Mouse (Mus musculus): ENCODE measurements at regions not wholly inside any gene's neighbourhood (a gene's known extent, or its start where the extent isn't known, plus 50 kb on each side); places are given as distances from the start of the nearest gene placed in this dataset.

DNA sequence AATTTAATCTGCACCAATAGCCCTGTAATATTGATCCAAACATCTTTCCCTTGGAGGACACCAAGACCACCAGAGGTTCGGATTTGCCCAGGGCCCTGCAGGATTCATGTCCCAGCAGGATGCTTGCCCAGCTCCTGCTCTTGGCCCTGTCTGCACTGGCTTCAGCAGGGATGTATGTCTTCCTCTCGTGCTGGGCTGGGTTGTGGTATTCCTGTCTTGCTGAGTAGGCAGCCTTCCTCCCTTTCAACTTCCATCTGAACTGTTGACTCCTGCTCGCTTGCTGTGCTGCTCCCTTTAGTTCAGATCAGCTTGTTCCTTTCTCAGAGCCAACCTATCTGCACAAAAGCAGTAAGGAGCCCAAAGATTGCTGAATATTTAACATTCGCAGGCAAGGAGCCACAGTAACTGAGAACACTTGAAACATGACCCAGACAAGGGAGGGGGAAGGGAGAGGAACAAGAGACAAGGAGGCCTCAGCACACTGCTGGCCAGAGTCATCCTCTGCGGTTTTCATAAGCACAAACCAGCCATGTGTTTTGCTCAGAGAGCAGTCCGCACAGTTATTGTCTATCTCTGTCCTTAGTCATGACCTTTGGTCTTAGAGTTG is 110.7 kb upstream of the Auts2 start:
- peak; percentile 74 for ATAC-seq (ENCODE audit: insufficient read depth, low FRiP score)
- WGBS = 30% methylated on average over 6 of the region's 6 CpGs
- Histone ChIP-seq H3K9me3 (replicated peaks; ENCODE audit: control insufficient read depth, low read length) (no peaks in the 10 kb centered on the region; the same call in 1 of the 2 replicates), H3K27ac (ENCODE audit: low read length) (no peak overlapping the region), H3K36me3 (ENCODE audit: control insufficient read depth, insufficient read depth, low read length) (no peaks in the 10 kb centered on the region), H3K9ac (ENCODE audit: low read length) (no peak overlapping the region), H3K27me3 (ENCODE audit: control insufficient read depth, insufficient read depth, low read length) (no peaks in the 10 kb centered on the region), H3K4me3 (replicated peaks; ENCODE audit: low read length) (no peak overlapping the region), H3K4me2 (ENCODE audit: low read depth, low read length) (no peak overlapping the region), H3K4me1 (ENCODE audit: control insufficient read depth, insufficient read depth, low read length) (no peaks in the 10 kb centered on the region)

DNA sequence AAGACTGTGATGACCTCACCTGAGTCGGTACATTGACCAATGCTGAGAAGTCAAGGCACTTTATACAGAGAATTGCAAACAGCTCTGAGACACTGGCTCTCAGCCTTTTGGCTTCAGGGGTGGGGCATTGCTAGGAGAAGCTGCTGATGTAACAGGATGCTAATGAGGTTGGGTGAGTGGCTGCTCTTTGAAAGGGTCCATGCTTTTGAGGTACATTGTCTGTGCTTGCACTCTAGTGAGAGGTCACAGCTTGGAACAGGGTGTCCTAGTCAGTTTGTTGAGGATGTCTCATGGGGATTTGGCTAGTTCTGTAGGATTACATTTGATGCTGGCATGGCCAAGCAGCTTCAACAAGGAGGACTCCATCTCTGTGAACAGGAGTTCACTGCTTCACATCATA is 109.1 kb upstream of the Auts2 start:
- H3K4me1 ChIP-seq (ENCODE audit: control insufficient read depth, insufficient read depth, low read length) = no peaks in the 10 kb centered on the region
- WGBS = 13% methylated on average over 1 of the region's 1 CpGs
- no peak overlapping the region for H3K4me3 ChIP-seq (replicated peaks; ENCODE audit: low read length)
- no peak for ATAC-seq (ENCODE audit: insufficient read depth, low FRiP score)
- no peak overlapping the region for H3K9ac ChIP-seq (ENCODE audit: low read length)
- H3K27ac ChIP-seq (ENCODE audit: low read length) = no peak overlapping the region
- no peaks in the 10 kb centered on the region for H3K27me3 ChIP-seq (ENCODE audit: control insufficient read depth, insufficient read depth, low read length)
- H3K4me2 ChIP-seq (ENCODE audit: low read depth, low read length) = no peak overlapping the region
- no peaks in the 10 kb centered on the region for H3K36me3 ChIP-seq (ENCODE audit: control insufficient read depth, insufficient read depth, low read length)
- H3K9me3 ChIP-seq (replicated peaks; ENCODE audit: control insufficient read depth, low read length) = no peaks in the 10 kb centered on the region; the same call in 1 of the 2 replicates

DNA sequence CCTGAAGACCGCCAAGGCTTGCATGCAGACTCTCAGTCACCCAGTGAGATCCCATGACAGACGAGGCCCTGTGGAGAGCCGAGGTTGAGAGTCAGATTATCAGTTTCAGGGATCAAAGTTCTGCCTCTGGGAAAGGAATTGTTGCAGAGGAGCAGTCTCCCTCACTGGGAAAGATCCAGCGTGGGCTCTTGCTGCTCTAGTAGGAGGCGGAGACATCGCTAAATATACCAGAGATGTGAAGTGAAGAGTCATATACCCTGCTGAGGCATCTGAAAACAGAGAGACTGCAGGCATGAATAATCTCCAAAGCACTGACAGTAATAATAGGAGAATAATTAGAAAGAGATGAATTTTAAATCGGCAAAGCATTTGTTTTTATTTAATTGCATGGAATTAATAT is 106.6 kb upstream of the Auts2 start:
- H3K9ac ChIP-seq (ENCODE audit: low read length) = no peak overlapping the region
- WGBS = 63% methylated on average over 7 of the region's 7 CpGs
- H3K4me1 ChIP-seq (ENCODE audit: control insufficient read depth, insufficient read depth, low read length) = no peaks in the 10 kb centered on the region
- no peak overlapping the region for H3K4me3 ChIP-seq (replicated peaks; ENCODE audit: low read length)
- no peak overlapping the region for H3K27ac ChIP-seq (ENCODE audit: low read length)
- no peak overlapping the region for H3K4me2 ChIP-seq (ENCODE audit: low read depth, low read length)
- H3K27me3 ChIP-seq (ENCODE audit: control insufficient read depth, insufficient read depth, low read length) = no peaks in the 10 kb centered on the region
- no peaks in the 10 kb centered on the region for H3K9me3 ChIP-seq (replicated peaks; ENCODE audit: control insufficient read depth, low read length)
- no peak for ATAC-seq (ENCODE audit: insufficient read depth, low FRiP score)
- H3K36me3 ChIP-seq (ENCODE audit: control insufficient read depth, insufficient read depth, low read length) = no peaks in the 10 kb centered on the region

DNA sequence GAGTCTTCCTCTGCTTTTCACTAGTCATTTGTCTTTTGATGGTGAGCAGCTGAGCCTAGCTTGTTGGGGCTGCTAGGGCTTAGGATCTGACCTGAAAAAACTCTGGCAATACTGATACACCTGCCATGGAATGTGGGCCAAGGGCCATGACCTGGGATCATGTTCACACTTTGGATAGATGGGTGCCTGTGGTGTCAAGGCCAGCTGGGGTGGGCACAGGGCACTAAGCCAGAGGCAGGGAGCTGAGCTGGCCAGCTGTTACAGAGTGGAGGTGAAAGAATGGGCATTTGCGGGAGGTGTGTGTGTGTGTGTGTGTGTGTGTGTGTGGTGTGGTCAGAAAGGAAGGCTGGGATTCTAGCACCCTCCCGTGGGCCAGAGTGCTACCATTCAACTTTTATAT is 105.6 kb upstream of the Auts2 start:
- H3K36me3 ChIP-seq (ENCODE audit: control insufficient read depth, insufficient read depth, low read length) = no peaks in the 10 kb centered on the region
- no peak overlapping the region for H3K4me3 ChIP-seq (replicated peaks; ENCODE audit: low read length)
- 55% methylated on average over 2 of the region's 2 CpGs for WGBS
- H3K27me3 ChIP-seq (ENCODE audit: control insufficient read depth, insufficient read depth, low read length) = no peaks in the 10 kb centered on the region
- H3K27ac ChIP-seq (ENCODE audit: low read length) = no peak overlapping the region
- H3K4me1 ChIP-seq (ENCODE audit: control insufficient read depth, insufficient read depth, low read length) = no peaks in the 10 kb centered on the region
- no peak for ATAC-seq (ENCODE audit: insufficient read depth, low FRiP score)
- H3K4me2 ChIP-seq (ENCODE audit: low read depth, low read length) = no peak overlapping the region
- no peaks in the 10 kb centered on the region for H3K9me3 ChIP-seq (replicated peaks; ENCODE audit: control insufficient read depth, low read length)
- H3K9ac ChIP-seq (ENCODE audit: low read length) = no peak overlapping the region

DNA sequence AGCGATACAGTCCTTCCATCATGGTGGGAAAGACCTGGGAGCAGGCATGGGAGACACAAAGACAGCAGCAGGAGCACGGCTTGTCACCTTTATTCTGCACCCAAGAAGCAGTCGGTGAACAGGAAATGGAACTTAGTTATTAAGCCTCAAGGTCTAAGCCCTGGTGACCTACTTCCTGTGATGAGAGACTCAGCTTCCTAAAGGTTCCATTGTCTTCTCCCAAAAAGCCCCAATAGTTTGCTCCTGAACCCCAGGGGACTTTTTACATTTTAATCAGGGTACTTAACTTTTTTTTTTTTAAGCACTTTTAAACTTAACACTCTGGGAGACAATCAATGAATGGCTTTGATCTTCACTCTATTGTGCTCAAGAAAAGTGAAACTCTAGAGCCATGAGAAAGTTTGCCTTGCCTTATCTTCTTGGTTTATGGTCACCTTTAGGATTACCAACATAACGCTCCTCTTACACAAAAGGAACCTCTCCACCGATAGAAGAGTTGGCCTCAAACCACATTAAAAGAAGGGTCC is 101.6 kb upstream of the Auts2 start:
- H3K27ac ChIP-seq (ENCODE audit: low read length) = no peak overlapping the region
- 75% methylated on average over 5 of the region's 5 CpGs for WGBS
- no peaks in the 10 kb centered on the region for H3K27me3 ChIP-seq (ENCODE audit: control insufficient read depth, insufficient read depth, low read length)
- H3K4me2 ChIP-seq (ENCODE audit: low read depth, low read length) = no peak overlapping the region
- H3K9me3 ChIP-seq (replicated peaks; ENCODE audit: control insufficient read depth, low read length) = 0 out of 2 replicates have a peak, but pooled peaks cover 2% of the 10 kb centered on the region
- no peak overlapping the region for H3K9ac ChIP-seq (ENCODE audit: low read length)
- H3K36me3 ChIP-seq (ENCODE audit: control insufficient read depth, insufficient read depth, low read length) = no peaks in the 10 kb centered on the region
- no peak overlapping the region for H3K4me3 ChIP-seq (replicated peaks; ENCODE audit: low read length)
- no peak for ATAC-seq (ENCODE audit: insufficient read depth, low FRiP score)
- no peaks in the 10 kb centered on the region for H3K4me1 ChIP-seq (ENCODE audit: control insufficient read depth, insufficient read depth, low read length)

DNA sequence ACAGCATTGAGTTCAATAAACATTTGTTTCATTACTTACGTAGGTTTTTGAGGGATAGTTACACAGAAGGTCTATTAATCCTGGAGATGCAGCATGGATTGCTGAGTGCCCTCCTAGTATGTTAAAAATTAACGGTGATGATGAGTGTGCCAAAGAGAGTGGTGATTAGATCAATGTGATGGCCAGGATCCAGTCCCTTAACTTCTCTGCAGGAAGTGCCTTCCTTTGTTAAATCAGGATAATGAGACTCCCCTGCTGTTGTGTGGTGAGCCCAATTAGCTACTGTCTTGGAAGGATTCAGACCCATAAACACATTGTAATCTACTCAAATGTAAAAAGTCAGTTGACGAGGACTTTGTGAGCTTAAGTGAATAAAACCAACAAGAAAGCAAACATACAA is 100.1 kb upstream of the Auts2 start:
- Histone ChIP-seq H3K4me1 (ENCODE audit: control insufficient read depth, insufficient read depth, low read length) (no peaks in the 10 kb centered on the region), H3K4me3 (replicated peaks; ENCODE audit: low read length) (no peak overlapping the region), H3K27me3 (ENCODE audit: control insufficient read depth, insufficient read depth, low read length) (no peaks in the 10 kb centered on the region), H3K9me3 (replicated peaks; ENCODE audit: control insufficient read depth, low read length) (0 out of 2 replicates have a peak, but pooled peaks cover 2% of the 10 kb centered on the region), H3K9ac (ENCODE audit: low read length) (no peak overlapping the region), H3K36me3 (ENCODE audit: control insufficient read depth, insufficient read depth, low read length) (no peaks in the 10 kb centered on the region), H3K4me2 (ENCODE audit: low read depth, low read length) (no peak overlapping the region), H3K27ac (ENCODE audit: low read length) (no peak overlapping the region)
- no peak for ATAC-seq (ENCODE audit: insufficient read depth, low FRiP score)
- WGBS = 72% methylated on average over 3 of the region's 3 CpGs

DNA sequence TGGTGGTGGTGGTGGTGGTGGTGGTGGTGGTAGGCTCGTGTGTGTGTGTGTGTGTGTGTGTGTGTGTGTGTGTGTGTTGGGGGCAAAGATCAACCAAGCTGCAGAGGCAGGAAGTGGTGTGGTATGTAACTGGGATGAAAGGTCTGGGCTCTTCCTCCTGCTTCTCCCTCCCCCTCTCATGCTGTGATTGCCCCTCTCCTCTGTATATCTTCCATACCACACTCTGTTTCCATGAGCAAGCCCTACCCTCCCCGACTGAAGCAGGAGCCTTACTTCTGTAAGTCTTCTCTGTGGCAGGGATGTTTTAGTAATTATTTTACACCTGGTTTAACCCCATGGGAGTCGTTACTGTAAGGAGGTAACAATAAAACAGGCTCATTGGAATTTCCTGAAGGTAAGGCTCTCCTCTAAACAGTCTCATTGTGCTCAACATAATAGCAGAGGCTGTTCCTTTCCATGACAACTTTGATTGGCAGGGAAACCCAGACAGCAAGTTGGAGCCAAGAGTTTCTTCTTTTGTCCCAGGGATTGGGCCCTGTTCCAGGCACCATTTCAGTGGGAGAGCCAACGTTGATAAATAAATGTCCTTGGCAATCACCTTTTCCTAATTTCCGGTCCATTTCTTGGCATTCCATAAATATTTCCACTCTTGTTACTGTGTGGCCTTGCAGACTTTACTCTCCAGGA is 90.2 kb upstream of the Auts2 start:
- WGBS = 47% methylated on average over 5 of the region's 5 CpGs
- ATAC-seq (ENCODE audit: insufficient read depth, low FRiP score) = no peak
- no peaks in the 10 kb centered on the region for H3K4me1 ChIP-seq (ENCODE audit: control insufficient read depth, insufficient read depth, low read length)

DNA sequence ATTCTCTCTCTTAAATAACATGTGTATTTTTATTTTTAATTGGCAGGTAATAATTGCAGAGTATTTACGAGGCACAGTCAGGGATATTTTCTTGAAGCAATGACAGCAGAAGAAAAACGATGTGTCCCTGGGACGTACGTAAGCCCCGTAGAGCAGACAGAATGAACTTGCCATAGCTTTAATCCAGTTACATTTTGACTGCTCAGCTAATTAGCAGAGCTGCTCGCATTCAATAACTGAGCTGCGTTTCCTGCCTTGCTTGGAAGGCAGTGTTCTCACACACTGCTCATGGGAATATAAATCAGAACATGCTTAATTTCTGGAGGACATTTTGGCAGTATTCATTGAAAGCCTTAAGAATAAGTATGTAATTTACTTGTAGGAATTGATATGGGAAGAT is 78.6 kb upstream of the Auts2 start:
- Histone ChIP-seq H3K27ac (ENCODE audit: low read length) (no peak overlapping the region), H3K9me3 (replicated peaks; ENCODE audit: control insufficient read depth, low read length) (peaks cover 6% of the 10 kb centered on the region; the same call in 1 of the 2 replicates), H3K4me3 (replicated peaks; ENCODE audit: low read length) (no peak overlapping the region), H3K36me3 (ENCODE audit: control insufficient read depth, insufficient read depth, low read length) (no peaks in the 10 kb centered on the region), H3K9ac (ENCODE audit: low read length) (no peak overlapping the region), H3K4me2 (ENCODE audit: low read depth, low read length) (no peak overlapping the region), H3K27me3 (ENCODE audit: control insufficient read depth, insufficient read depth, low read length) (no peaks in the 10 kb centered on the region), H3K4me1 (ENCODE audit: control insufficient read depth, insufficient read depth, low read length) (no peaks in the 10 kb centered on the region)
- ATAC-seq (ENCODE audit: insufficient read depth, low FRiP score) = no peak
- WGBS = 60% methylated on average over 7 of the region's 7 CpGs

More for the DNA sequence above, 90.2 kb upstream of the Auts2 start:
- Histone ChIP-seq H3K9ac (ENCODE audit: low read length) (no peak overlapping the region), H3K27me3 (ENCODE audit: control insufficient read depth, insufficient read depth, low read length) (no peaks in the 10 kb centered on the region), H3K4me2 (ENCODE audit: low read depth, low read length) (no peak overlapping the region), H3K9me3 (replicated peaks; ENCODE audit: control insufficient read depth, low read length) (no peaks in the 10 kb centered on the region), H3K4me3 (replicated peaks; ENCODE audit: low read length) (no peak overlapping the region), H3K27ac (ENCODE audit: low read length) (no peak overlapping the region), H3K36me3 (ENCODE audit: control insufficient read depth, insufficient read depth, low read length) (no peaks in the 10 kb centered on the region)

DNA sequence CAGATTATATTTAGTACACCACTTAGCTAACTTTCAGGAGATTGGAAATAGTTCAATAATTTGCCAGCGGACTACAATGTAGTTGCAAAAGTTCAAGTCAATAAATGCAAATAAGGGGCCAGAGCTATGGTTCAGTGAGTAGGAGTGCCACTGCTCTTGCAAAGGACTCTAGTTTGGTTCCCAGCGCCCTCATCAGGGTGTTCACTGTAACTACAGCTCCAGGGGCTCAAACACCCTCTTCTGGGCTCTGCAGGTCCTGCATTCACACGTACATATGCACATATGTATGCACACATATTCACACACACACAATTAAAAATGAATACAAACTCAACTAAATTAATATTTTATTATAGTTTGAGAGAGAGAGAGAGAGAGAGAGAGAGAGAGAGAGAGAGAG is 74.1 kb upstream of the Auts2 start:
- 66% methylated on average over 3 of the region's 3 CpGs for WGBS
- peaks cover 6% of the 10 kb centered on the region; the same call in 1 of the 2 replicates for H3K9me3 ChIP-seq (replicated peaks; ENCODE audit: control insufficient read depth, low read length)
- no peak for ATAC-seq (ENCODE audit: insufficient read depth, low FRiP score)
- no peak overlapping the region for H3K27ac ChIP-seq (ENCODE audit: low read length)
- H3K36me3 ChIP-seq (ENCODE audit: control insufficient read depth, insufficient read depth, low read length) = no peaks in the 10 kb centered on the region
- H3K9ac ChIP-seq (ENCODE audit: low read length) = no peak overlapping the region
- no peak overlapping the region for H3K4me3 ChIP-seq (replicated peaks; ENCODE audit: low read length)
- no peaks in the 10 kb centered on the region for H3K4me1 ChIP-seq (ENCODE audit: control insufficient read depth, insufficient read depth, low read length)
- no peak overlapping the region for H3K4me2 ChIP-seq (ENCODE audit: low read depth, low read length)
- H3K27me3 ChIP-seq (ENCODE audit: control insufficient read depth, insufficient read depth, low read length) = no peaks in the 10 kb centered on the region
